Mouse (Mus musculus): ENCODE data around the gene Urb2.
"Not testable (repeated sequence)": the region's sequence is repeated elsewhere in the genome, so short reads cannot be mapped to it uniquely, and the experiment has no call there.

Gene Urb2

GRCm38 (mm10) chr8:124014751-124015150 is 6.6 kb upstream of the Urb2 start:
- DNase-seq (ENCODE audit: low read depth, low spot score): no peak

- DNase-seq (ENCODE audit: low read depth, low spot score): peak; percentile 33
These were observed 1.5 kb upstream of the Urb2 start for GRCm38 (mm10) chr8:124019782-124020181.

- peak; percentile 77 for DNase-seq (ENCODE audit: low read depth, low spot score)
These were observed 670 bp upstream of the Urb2 start for GRCm38 (mm10) chr8:124020439-124021236.

GRCm38 (mm10) chr8:124026265-124026664 is 5.0 kb downstream of the Urb2 start:
- not testable (repeated sequence) for DNase-seq (ENCODE audit: low read depth, low spot score)

- DNase-seq (ENCODE audit: low read depth, low spot score): no peak
These were observed 6.5 kb downstream of the Urb2 start for GRCm38 (mm10) chr8:124027831-124028230.

GRCm38 (mm10) chr8:124033400-124033799 is 12.1 kb downstream of the Urb2 start:
- DNase-seq (ENCODE audit: low read depth, low spot score): no peak

- no peak for DNase-seq (ENCODE audit: low read depth, low spot score)
These were observed 16.8 kb downstream of the Urb2 start for GRCm38 (mm10) chr8:124038121-124038520.

GRCm38 (mm10) chr8:124039351-124039750 is 18.0 kb downstream of the Urb2 start:
- no peak for DNase-seq (ENCODE audit: low read depth, low spot score)

GRCm38 (mm10) chr8:124042201-124042600 is 20.9 kb downstream of the Urb2 start:
- no peak for DNase-seq (ENCODE audit: low read depth, low spot score)

GRCm38 (mm10) chr8:124044421-124044820 is 23.1 kb downstream of the Urb2 start:
- no peak for DNase-seq (ENCODE audit: low read depth, low spot score)

GRCm38 (mm10) chr8:124044931-124045330 is 23.6 kb downstream of the Urb2 start:
- no peak for DNase-seq (ENCODE audit: low read depth, low spot score)

- DNase-seq (ENCODE audit: low read depth, low spot score): no peak
These were observed 24.5 kb downstream of the Urb2 start for GRCm38 (mm10) chr8:124045856-124046255.

GRCm38 (mm10) chr8:124052110-124052509 is 30.8 kb downstream of the Urb2 start:
- DNase-seq (ENCODE audit: low read depth, low spot score): peak; percentile 34

- DNase-seq (ENCODE audit: low read depth, low spot score): no peak
These were observed 31.3 kb downstream of the Urb2 start for GRCm38 (mm10) chr8:124052568-124052967.

GRCm38 (mm10) chr8:124056832-124057655 is 35.7 kb downstream of the Urb2 start:
- no peak for DNase-seq (ENCODE audit: low read depth, low spot score)

GRCm38 (mm10) chr8:124066325-124067058 is 45.2 kb downstream of the Urb2 start:
- peak; percentile 22 for DNase-seq (ENCODE audit: low read depth, low spot score)

GRCm38 (mm10) chr8:124067059-124067750 is 45.9 kb downstream of the Urb2 start:
- no peak for DNase-seq (ENCODE audit: low read depth, low spot score)

- DNase-seq (ENCODE audit: low read depth, low spot score): no peak
These were observed 49.3 kb downstream of the Urb2 start for GRCm38 (mm10) chr8:124070363-124071324.

GRCm38 (mm10) chr8:124075977-124076376 is 54.7 kb downstream of the Urb2 start:
- DNase-seq (ENCODE audit: low read depth, low spot score): peak; percentile 50

- no peak for DNase-seq (ENCODE audit: low read depth, low spot score)
These were observed 55.1 kb downstream of the Urb2 start for GRCm38 (mm10) chr8:124076416-124076815.
